Comparison of ENCODE assay signal across 35 mouse cellular contexts in genomic region chr17:32986301-32986700, GRCm38 (mm10).
"Had no signal": no experiment of that assay in that cellular context is flagged by ENCODE, and none has a peak within 500 bp of the region (broad histone marks: within the 10 kb centered on the region; RNA-seq: fewer than 3 reads in every experiment).

No protein-coding gene starts in this region.

- ATAC-seq: hindbrain, embryonic 16.5 days; hindbrain, postnatal 0 days; inflammation-experienced regulatory T-cells, adult 6 months; intestine, embryonic 15.5 days; intestine, embryonic 16.5 days; intestine, postnatal 0 days had no signal

- H3K9me3 ChIP-seq: heart, embryonic 12.5 days; heart, embryonic 13.5 days; heart, embryonic 15.5 days; hindbrain, embryonic 10.5 days; hindbrain, embryonic 12.5 days; hindbrain, embryonic 13.5 days; hindbrain, embryonic 15.5 days; intestine, embryonic 15.5 days; kidney, embryonic 15.5 days had no signal

- H3K4me3 ChIP-seq: heart, embryonic 12.5 days; heart, embryonic 13.5 days; heart, embryonic 15.5 days; hindbrain, embryonic 10.5 days; hindbrain, embryonic 12.5 days; hindbrain, embryonic 13.5 days; hindbrain, embryonic 15.5 days; intestine, embryonic 15.5 days; kidney, embryonic 15.5 days; layer of hippocampus, adult 2 months; left cerebral cortex, adult 2 months had no signal

- H3K27ac ChIP-seq: heart, embryonic 13.5 days; heart, embryonic 15.5 days; hindbrain, embryonic 10.5 days; hindbrain, embryonic 12.5 days; hindbrain, embryonic 13.5 days; hindbrain, embryonic 14.5 days; hindbrain, embryonic 15.5 days; hindbrain, postnatal 0 days; intestine, embryonic 15.5 days; kidney, embryonic 15.5 days; kidney, postnatal 0 days; layer of hippocampus, adult 2 months; left cerebral cortex, adult 2 months had no signal

- H3K9ac ChIP-seq: heart, embryonic 12.5 days; heart, embryonic 13.5 days; heart, embryonic 15.5 days; hindbrain, embryonic 12.5 days; hindbrain, embryonic 13.5 days; hindbrain, embryonic 14.5 days; hindbrain, embryonic 15.5 days; intestine, embryonic 15.5 days; kidney, embryonic 15.5 days had no signal

- DNase-seq: heart, postnatal 10 days; heart, postnatal 14 days; heart, postnatal 36 days; heart, postnatal 4 days; kidney, adult 11 months; kidney, adult 18-20 months; kidney, adult 2 months; kidney, adult 8-10 months; kidney, adult 9 months; kidney, postnatal 10 days; kidney, postnatal 14 days; kidney, postnatal 25 days; kidney, postnatal 36 days; kidney, postnatal 4 days; layer of hippocampus, adult 9-11 months; layer of hippocampus, postnatal 36 days had no signal

- H3K36me3 ChIP-seq: heart, embryonic 12.5 days; heart, embryonic 15.5 days; hindbrain, embryonic 12.5 days; hindbrain, embryonic 15.5 days; intestine, embryonic 15.5 days had no signal

- H3K27me3 ChIP-seq: heart, embryonic 12.5 days; heart, embryonic 13.5 days; heart, embryonic 15.5 days; hindbrain, embryonic 12.5 days; hindbrain, embryonic 13.5 days; hindbrain, embryonic 15.5 days; intestine, embryonic 15.5 days; kidney, embryonic 15.5 days had no signal

- H3K4me2 ChIP-seq: heart, embryonic 11.5 days; heart, embryonic 12.5 days; heart, embryonic 13.5 days; heart, embryonic 15.5 days; hindbrain, embryonic 12.5 days; hindbrain, embryonic 13.5 days; hindbrain, embryonic 14.5 days; hindbrain, embryonic 15.5 days; intestine, embryonic 15.5 days; kidney, embryonic 15.5 days had no signal

- H3K4me1 ChIP-seq: heart, embryonic 12.5 days; heart, embryonic 13.5 days; heart, embryonic 15.5 days; hindbrain, embryonic 10.5 days; hindbrain, embryonic 12.5 days; hindbrain, embryonic 13.5 days; hindbrain, embryonic 15.5 days; intestine, embryonic 15.5 days; kidney, embryonic 15.5 days had no signal
